Mouse (Mus musculus): ENCODE measurements around the gene Eif2b2.

Eif2b2 gene

GRCm38 (mm10) chr12:85219236-85219904 is at the start of gene Eif2b2:
TSS of gene Eif2b2 (plus strand) at chr12:85219481.
- peak; percentile 99 for DNase-seq

DNA sequence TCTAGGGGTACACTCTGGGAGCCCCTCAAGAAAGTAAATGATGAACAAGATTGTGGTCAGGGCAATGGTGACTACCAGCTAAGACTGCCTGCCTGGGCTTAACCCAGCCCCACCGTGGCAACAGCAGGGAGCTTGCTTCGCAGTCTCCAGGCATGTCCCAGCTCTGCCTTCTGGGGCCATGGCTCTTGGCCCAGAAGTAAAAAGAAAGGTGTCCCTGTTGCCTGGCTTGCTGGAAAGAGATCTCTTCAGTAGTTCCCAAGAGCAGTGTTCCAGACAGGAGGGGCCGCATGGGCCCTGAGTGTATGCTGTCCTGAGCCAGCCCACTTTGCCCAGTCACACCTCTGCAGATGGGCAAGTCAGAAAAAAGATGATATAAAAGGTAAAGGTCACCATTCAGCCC is 49.4 kb upstream of the Eif2b2 start:
- no peak for DNase-seq

DNA sequence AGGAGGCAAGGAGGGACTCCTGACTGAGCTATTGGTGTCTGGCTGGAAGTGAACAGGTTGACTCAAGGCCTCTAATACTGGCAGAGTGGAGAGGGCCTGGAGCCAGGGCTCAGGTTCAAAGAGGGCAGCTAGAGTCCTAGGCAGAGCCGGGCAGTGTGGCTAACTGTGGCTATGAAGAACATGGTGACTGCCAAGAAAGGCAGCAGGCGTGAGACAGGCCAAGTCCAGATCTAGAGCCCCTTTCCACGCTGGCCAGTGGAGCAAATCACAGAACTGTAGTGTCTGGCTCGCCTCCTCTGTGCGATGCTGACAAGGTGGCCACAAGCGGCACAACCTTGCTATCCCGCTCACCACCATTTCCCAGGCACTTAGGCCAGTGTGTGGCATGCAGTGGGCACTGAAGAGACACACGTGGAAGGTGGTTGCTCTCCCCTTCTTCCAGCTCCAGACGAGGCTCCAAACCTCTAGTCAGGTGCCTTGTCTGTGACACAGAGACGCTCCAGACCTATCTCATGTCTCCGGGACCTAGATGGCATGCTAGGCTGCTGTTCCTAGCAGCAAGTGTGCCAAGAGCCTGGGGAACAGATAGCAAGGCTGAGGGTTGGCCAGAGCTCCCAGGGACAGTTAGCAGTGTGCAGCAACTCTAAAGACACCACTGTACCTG is 48.9 kb upstream of the Eif2b2 start:
- no peak for DNase-seq

- no peak for DNase-seq
These were observed 48.4 kb upstream of the Eif2b2 start for GRCm38 (mm10) chr12:85170948-85171307.

- no peak for DNase-seq
These were observed 45.3 kb upstream of the Eif2b2 start for GRCm38 (mm10) chr12:85174016-85174415.

- DNase-seq = no peak
These were observed 44.1 kb upstream of the Eif2b2 start for GRCm38 (mm10) chr12:85175087-85175675.

DNA sequence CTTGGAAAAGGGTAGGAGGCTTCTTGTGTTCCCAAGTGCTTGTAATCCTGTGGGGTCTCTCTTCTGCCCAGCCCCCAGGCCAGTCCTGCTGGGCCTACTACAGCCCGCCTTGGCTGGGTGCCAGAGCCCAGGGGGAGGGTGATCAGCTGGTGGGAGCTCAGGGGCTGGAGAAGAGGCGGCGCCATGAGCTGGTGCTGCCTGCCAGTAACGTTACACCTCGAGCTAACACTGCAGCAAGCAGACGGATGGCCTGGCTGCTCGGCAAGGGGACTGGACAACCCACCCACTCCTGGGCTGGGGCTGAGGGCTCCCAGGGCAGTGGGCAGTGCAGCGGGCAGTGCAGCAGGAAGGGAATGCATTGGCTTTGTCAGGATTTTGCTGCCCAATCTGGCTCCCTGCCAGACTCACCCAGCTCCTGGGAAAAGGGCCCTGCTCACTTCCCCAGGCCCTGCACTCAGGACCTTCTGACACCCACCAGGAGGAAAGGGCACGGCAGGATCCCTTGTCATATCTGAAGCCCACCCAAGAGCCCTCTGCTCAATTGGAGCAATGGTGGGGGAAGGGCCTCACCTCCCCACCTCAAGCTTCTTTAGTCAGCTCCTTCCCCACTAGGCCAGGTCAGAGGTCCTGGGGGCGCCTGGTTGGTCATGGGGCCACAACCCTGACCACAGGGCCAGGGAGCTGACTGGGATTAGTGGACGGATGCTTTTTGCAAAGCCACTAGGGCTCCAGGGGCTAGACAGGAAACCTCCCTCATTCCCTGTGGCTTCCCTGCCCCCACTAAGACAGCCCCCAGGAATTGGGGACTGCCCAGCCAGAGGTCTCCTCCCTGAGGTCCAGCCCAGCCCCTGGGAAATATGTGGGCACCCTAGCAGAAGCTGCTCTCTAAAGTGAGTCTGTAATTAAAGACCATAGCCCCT is 43.1 kb upstream of the Eif2b2 start:
- DNase-seq = no peak

DNA sequence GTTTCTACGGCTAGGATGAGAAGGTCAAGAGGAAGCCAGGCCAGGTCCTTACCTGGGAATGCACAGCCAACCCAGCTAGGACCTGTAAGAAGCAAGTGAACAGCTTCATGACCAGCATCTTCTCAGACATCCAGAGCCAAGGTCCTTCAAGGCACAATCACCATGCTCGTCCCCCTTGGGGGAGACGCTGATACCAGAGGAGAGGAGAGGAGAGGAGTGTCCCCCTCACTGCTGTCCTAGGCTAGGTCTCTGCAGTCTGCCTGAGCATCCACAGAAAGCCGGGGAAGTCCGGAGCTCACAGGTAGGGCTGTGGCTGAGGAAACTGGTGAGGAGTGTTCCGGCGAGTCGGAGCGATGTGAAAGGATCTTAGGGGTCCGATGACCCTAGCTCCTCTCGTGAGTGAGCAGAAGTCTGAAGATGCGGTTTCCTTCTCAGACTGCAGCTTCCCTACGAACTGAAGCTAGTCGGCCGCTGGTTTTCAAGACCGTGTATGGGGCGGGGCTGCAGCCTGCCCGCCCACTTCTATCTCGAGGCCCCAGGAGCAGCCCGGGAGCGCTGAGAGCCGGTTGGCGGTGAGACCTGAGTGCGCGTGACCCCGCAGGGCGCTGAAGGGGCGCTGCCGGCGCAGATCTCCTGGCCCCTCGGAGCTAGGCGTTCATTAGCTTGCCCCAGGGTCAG is 42.3 kb upstream of the Eif2b2 start:
- peak; percentile 67 for DNase-seq

DNA sequence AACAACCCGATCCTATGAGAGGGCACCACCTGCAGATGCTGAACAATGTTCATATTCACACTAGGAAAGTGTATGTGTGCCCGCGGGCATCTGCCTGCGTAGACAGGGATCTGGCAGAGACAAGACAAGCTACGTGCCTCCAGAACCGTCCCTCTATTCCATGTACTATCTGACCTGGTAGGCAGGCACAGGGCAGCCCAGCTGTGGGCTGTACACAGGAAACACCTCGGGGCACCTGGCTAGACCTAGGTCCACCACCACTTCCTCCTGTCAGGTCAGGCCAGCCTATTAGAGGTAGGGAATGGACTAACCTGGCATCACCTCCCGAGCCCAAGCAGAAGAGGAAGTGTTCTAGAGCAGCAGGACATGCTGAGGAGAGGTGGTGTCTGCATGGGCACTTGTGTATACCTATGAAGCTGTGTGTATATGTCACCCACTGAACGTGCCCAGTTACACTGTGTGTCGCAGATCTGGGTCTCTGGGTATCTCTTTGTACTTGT is 41.5 kb upstream of the Eif2b2 start, which contains the start of gene Pgf:
Gene Pgf (minus strand): TSS at position 51 of the 500 bp plus-strand sequence.
- no peak for DNase-seq

DNA sequence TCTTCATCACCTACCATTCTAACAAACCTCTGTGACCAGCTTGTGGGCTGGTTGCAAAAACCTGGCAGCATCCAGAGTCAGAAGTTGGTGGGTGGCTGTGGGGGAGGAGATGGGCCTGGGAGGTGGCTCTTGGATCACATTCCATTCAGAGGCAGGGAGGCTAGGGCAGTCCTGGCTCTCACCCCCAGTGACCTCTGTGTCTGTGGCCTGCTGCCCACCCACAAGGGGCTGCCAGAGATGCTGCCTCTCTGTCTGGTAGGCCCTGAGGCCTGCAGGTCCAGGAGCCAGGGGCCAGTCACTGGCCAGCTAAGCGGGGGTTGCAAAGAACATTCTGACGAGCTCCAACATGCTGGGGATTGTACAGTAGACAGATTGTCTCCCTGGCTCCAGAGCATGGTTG is 41.0 kb upstream of the Eif2b2 start:
- DNase-seq = no peak

DNA sequence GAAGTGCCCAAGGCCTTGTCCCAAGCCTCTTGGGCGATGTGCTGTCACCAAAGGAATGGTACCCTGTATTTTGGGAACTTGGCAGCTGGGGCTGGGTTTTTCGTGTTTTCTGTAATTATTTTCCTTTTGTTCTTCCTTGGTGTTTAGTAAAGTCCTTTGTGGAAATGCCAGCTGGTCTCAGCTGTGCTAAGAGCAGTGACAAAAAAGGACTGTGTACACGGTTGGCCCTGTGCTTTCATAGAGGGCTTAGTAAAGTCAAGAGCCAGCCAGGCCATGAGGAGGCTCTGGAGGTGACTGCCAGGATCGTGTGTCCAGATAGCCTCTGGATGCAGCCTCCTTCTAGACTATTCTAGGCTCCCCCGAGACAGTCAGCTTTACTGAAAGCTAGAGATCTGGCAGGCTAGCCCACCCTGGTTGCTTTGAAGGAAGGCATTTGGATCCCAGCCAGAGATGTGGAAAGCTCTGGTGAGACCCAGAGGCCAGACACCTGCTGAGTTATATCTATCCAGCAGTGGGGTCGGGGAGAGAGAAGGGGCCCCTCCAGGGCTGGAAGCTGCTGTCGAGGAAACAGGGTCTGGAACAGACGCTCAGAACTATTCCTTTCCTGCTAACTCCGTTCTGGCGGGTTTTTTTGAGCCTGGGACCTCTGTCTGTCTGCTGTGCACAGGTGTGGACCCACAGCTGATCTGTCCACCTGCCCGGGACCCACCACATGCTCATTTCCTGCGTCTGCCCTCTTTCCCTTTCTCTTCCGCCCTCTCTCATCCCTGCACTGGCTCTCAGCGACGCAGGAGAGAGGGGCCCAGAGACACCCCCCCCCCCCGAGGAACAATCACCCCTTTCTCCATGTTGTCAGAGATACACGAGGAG is 37.6 kb upstream of the Eif2b2 start:
- no peak for DNase-seq

DNA sequence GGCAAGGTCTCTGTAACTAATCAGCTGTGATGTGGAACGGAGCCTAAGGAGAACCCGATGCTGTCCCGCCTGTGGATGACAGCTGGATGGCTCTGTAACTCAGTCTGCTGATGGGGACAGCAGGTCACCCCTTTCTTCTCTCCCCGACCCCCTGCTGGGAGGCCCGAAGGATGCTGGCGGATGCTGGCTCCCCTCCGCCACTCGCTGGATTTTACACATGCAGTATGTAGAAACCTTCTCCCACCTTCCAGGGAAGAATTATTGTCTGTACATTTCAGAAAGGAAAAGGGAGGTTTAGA is 37.0 kb upstream of the Eif2b2 start:
- DNase-seq = no peak

- no peak for DNase-seq
These were observed 36.4 kb upstream of the Eif2b2 start for GRCm38 (mm10) chr12:85182898-85183297.

DNA sequence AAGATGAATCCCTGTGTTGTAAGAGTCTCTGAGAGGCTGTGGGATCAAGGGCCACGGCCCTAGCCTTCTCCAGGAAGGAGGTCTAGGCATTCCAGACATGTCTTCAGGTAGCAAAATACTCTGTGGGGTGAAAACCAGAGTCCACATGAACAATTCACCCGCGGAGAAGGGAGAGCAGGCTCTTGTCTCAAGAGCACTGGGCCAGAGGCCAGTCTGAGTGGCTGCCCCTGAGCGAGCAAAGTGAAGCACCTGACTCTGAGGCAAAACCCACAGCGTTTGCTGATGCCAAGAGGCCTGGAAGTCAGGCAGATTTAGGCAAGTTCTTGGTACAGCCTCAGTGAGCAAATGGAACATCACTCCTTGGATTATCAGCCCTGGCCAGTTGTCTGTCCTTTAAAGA is 35.2 kb upstream of the Eif2b2 start:
- DNase-seq = peak; percentile 78

DNA sequence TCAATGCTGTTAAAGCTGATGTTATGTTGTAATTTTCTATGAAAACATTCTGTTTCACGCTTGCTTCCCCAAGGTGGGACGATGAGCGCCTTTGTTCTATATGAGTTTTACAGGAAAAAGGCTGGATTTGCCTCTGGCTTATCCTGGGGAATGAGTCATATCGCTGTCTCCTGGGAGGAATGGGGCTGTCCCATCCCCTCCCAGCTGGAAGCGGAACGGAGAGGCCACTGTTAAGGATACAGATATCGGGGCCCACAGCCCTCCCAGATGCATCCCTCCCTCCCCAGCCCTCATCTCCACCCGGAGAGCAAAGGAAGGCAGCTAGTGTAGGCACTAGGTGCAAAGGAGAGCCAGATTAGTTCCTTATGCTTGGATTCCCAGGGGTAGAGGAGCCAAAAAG is 33.5 kb upstream of the Eif2b2 start:
- no peak for DNase-seq

DNA sequence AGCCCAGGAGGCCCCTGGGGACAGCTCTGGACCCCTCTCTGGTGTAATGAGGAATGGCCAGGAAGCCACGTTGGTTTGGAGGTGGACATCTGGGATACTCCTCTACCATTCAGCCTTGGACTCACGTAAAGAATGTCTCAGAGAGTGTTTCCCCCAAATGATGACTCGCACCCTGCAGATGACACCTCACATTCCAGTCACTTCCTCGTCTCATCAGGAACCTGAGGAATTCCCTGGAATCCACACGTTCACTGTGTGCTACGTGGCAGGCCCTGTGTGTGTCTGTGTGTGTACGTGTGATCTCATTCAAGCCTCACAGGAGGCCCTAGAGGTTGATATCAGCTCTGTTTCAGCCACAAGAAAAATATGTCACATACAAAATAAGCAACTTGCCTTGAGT is 32.9 kb upstream of the Eif2b2 start:
- no peak for DNase-seq

DNA sequence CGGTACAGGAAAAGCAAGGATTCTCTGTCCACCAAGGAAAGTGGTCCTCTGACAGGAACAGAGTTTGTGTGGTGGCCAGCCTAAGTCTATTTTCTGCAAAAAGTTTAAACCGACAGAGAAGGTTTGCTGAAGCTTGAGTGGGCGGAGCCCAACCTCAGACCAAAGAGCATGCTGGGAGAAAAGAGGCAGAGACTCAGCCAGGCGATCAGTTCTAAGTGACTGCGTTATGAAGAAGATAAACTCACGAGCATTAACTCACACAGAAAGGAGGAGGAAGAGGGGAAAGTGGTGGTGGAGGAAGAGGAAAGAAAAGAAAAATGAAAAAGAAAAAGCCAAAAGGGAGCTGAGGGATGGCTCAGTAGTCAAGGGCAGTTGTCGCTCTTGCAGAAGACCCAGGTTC is 29.0 kb upstream of the Eif2b2 start:
- no peak for DNase-seq

GRCm38 (mm10) chr12:85192461-85193108 is 26.7 kb upstream of the Eif2b2 start:
- peak; percentile 51 for DNase-seq

GRCm38 (mm10) chr12:85193146-85193545 is 26.1 kb upstream of the Eif2b2 start:
- no peak for DNase-seq

DNA sequence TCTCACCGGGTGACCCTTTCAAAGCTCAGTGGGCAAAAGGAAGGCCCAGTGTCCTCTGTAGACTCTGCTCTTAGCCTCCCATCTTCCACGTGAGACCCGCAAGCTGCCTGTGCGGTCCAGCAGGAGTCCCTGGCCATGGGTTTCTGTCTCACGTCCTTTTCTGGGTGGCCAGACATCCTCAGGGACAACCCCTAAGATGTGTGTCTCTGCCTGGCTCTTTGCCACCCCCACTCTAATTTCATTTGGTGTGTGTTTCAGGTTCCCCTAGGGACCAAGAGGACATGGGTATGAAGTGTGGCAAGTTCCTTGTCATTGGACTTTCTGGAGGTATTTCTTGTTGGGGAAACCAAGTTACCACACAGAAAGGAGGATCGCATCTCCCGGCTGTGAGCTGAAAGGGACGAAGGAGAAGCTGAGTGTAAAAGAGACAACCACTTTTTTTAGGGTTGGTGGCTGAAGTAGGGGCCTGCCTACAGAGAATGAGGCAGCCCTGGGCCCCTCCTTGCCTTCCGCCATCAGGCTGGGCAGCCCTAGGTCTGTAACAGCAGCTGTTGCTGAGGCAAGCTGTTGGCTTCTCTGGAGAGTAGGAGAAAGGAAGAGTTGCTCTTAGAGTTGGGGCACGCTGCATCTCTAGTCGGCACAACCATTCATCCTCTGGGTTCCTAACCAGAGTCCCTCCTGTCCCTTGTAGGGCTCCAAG is 25.2 kb upstream of the Eif2b2 start:
- no peak for DNase-seq

Data from lung, postnatal 36 days (tissue).